Comparison of ENCODE assay signal across 31 mouse cellular contexts in the genomic region with DNA sequence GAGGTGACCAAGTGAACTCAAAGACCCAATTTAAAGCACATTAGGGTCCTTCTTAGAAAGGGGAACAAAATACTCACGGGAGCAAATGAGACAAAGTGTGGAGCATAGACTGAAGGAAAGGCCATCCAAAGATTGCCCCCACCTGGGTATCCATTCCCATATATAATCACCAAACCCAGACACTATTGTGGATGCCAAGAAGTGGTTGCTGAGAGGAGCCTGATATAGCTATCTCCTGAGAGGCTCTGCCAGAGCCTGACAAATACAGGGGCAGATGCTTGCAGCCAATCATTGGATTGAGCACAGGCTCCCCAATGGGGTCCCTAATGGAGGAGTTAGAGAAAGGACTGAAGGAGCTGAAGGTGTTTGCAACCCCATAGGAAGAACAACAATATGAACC. TPM values are rescaled to one million over a fixed set of nuclear protein-coding genes. Genes with fewer than 3 reads are reported as not detected.
"Had no signal": no experiment of that assay in that cellular context is flagged by ENCODE, and none has a peak within 500 bp of the region (broad histone marks: within the 10 kb centered on the region; RNA-seq: fewer than 3 reads in every experiment).

No protein-coding gene starts in this region.

RNA-seq across cellular contexts. Expression of gene Aicda, which starts 21.4 kb away (rescaled TPM):
- total RNA-seq: common myeloid progenitor, adult 5-6 weeks; gastrocnemius, adult 18-20 months; gastrocnemius, adult 2 months; gastrocnemius, adult 8-10 months; gastrocnemius, postnatal 10 days; gastrocnemius, postnatal 14 days; gastrocnemius, postnatal 25 days; gastrocnemius, postnatal 36 days; gastrocnemius, postnatal 4 days; granulocyte monocyte progenitor cell, adult 5-6 weeks; heart, adult 18-20 months; heart, adult 2 months; heart, adult 8-10 months had no signal
- polyA plus RNA-seq: cortical plate, adult 2 months; embryonic facial prominence, embryonic 11.5 days; embryonic facial prominence, embryonic 12.5 days; embryonic facial prominence, embryonic 15.5 days; erythroblast, embryonic 14.5 days; forebrain, embryonic 10.5 days; forebrain, embryonic 11.5 days; forebrain, embryonic 12.5 days; frontal cortex, adult 2 months; gonadal fat pad, adult 2 months; heart, adult 2 months had no signal

RNA-seq across cellular contexts. Expression of gene Apobec1, which starts 27.2 kb away (rescaled TPM):
- polyA plus RNA-seq: erythroblast, embryonic 14.5 days had no signal

RNA-seq across cellular contexts. Expression of gene Gdf3, which starts 34.9 kb away (rescaled TPM):
- total RNA-seq: forebrain, postnatal 0 days; gastrocnemius, adult 18-20 months; gastrocnemius, adult 2 months; gastrocnemius, adult 8-10 months; gastrocnemius, postnatal 10 days; gastrocnemius, postnatal 14 days; gastrocnemius, postnatal 25 days; gastrocnemius, postnatal 36 days; gastrocnemius, postnatal 4 days; heart, adult 18-20 months; heart, adult 2 months; heart, adult 8-10 months had no signal
- polyA plus RNA-seq: cortical plate, adult 2 months; embryonic facial prominence, embryonic 11.5 days; embryonic facial prominence, embryonic 12.5 days; embryonic facial prominence, embryonic 13.5 days; embryonic facial prominence, embryonic 14.5 days; erythroblast, embryonic 14.5 days; forebrain, embryonic 12.5 days; forebrain, embryonic 13.5 days; forebrain, embryonic 14.5 days; forebrain, embryonic 15.5 days; forebrain, embryonic 16.5 days; forebrain, postnatal 0 days; frontal cortex, adult 2 months; heart, adult 2 months had no signal

RNA-seq across cellular contexts. Expression of gene Dppa3, which starts 51.2 kb away (rescaled TPM):
- total RNA-seq: common myeloid progenitor, adult 5-6 weeks; forebrain, postnatal 0 days; gastrocnemius, adult 18-20 months; gastrocnemius, adult 2 months; gastrocnemius, adult 8-10 months; gastrocnemius, postnatal 10 days; gastrocnemius, postnatal 14 days; gastrocnemius, postnatal 25 days; gastrocnemius, postnatal 36 days; gastrocnemius, postnatal 4 days; granulocyte monocyte progenitor cell, adult 5-6 weeks; heart, adult 18-20 months; heart, adult 2 months; heart, adult 8-10 months had no signal
- polyA plus RNA-seq: cortical plate, adult 2 months; embryonic facial prominence, embryonic 10.5 days; embryonic facial prominence, embryonic 11.5 days; embryonic facial prominence, embryonic 12.5 days; embryonic facial prominence, embryonic 13.5 days; embryonic facial prominence, embryonic 14.5 days; embryonic facial prominence, embryonic 15.5 days; erythroblast, embryonic 14.5 days; forebrain, embryonic 10.5 days; forebrain, embryonic 11.5 days; forebrain, embryonic 12.5 days; forebrain, embryonic 13.5 days; forebrain, embryonic 14.5 days; forebrain, embryonic 15.5 days; forebrain, embryonic 16.5 days; forebrain, postnatal 0 days; frontal cortex, adult 2 months; gonadal fat pad, adult 2 months; heart, adult 2 months had no signal
